Mouse (Mus musculus): Measurements from ENCODE around the gene Rhod. TPM values are rescaled to one million over a fixed set of nuclear protein-coding genes. Genes with fewer than 3 reads are reported as not detected.
"Not testable (repeated sequence)": the region's sequence is repeated elsewhere in the genome, so short reads cannot be mapped to it uniquely, and the experiment has no call there.

The Rhod gene
- polyA plus RNA-seq, 1 experiment from 2014 or later: 10.3 TPM

GRCm38 (mm10) chr19:4473549-4473948, 34.3 kb upstream of the Rhod start:
- 95% methylated on average over 5 of the region's 5 CpGs for WGBS
- ATAC-seq (ENCODE audit: low FRiP score, low read depth): no peak

GRCm38 (mm10) chr19:4468363-4468762, 29.1 kb upstream of the Rhod start:
- Histone ChIP-seq H3K4me3 (no peak overlapping the region), H3K4me2 (replicated peaks) (no peak overlapping the region), H3K4me1 (no peaks in the 10 kb centered on the region), H3K27me3 (peaks cover 3% of the 10 kb centered on the region; the same call in 1 of the 2 replicates), H3K27ac (replicated peaks) (no peak overlapping the region), H3K9me3 (no peaks in the 10 kb centered on the region), H3K36me3 (no peaks in the 10 kb centered on the region), H3K9ac (replicated peaks) (no peak overlapping the region)
- no peak for ATAC-seq (ENCODE audit: low FRiP score, low read depth)
- WGBS: 30% methylated on average over 5 of the region's 5 CpGs

More at GRCm38 (mm10) chr19:4473549-4473948, 34.3 kb upstream of the Rhod start:
- H3K9me3 ChIP-seq: no peaks in the 10 kb centered on the region
- H3K9ac ChIP-seq (replicated peaks): no peak overlapping the region
- no peak overlapping the region for H3K27ac ChIP-seq (replicated peaks)
- H3K4me1 ChIP-seq: peaks cover 10% of the 10 kb centered on the region
- peaks cover 47% of the 10 kb centered on the region for H3K27me3 ChIP-seq
- H3K4me2 ChIP-seq (replicated peaks): no peak overlapping the region
- no peaks in the 10 kb centered on the region for H3K36me3 ChIP-seq
- H3K4me3 ChIP-seq: no peak overlapping the region

DNA sequence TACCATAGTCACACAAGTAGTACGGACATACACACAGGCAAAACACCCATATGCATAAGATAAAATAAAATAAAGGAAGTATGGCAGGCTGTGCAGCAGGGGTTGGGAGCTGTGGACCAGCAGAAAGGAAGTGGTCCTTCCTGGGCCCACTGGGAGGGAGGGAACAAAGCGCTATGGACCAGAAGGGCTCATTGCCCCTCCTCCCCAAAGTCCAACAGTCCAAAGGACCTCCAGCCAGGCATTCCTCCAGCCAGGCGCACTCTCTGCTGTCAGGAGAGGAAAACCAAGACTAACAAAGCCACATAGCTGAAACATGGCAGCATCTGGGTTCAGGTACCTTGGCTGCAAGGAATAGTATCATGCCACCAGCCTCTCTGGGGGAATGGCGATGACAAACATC, 25.4 kb upstream of the Rhod start:
- ATAC-seq (ENCODE audit: low FRiP score, low read depth): no peak
- Histone ChIP-seq H3K9me3 (no peaks in the 10 kb centered on the region), H3K27me3 (no peaks in the 10 kb centered on the region; the same call in 1 of the 2 replicates), H3K36me3 (no peaks in the 10 kb centered on the region), H3K9ac (replicated peaks) (no peak overlapping the region), H3K27ac (replicated peaks) (no peak overlapping the region), H3K4me2 (replicated peaks) (no peak overlapping the region), H3K4me3 (no peak overlapping the region), H3K4me1 (no peaks in the 10 kb centered on the region)
- 76% methylated on average over 4 of the region's 4 CpGs for WGBS

DNA sequence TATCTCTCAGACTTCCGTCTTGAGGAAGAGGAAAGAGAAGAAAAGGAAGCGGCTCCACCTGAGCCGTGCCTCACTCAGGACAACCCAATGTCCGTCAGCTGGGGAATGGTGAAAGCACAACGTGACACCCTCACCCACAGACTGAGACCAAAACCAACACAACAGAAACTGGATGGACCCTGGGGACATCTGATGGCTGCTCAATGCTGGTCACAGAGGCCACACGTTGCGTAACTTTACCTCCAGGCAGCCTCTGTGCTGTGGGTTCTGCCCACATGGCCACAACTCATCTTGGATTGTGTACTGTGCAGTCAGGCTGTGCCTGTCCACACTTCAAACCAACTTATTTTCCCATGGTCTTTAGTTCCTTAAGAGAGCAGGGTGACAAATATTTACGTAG, 22.7 kb upstream of the Rhod start:
- no peak overlapping the region for H3K27ac ChIP-seq (replicated peaks)
- no peak for ATAC-seq (ENCODE audit: low FRiP score, low read depth)
- H3K4me1 ChIP-seq: no peaks in the 10 kb centered on the region
- WGBS: 88% methylated on average over 8 of the region's 8 CpGs
- H3K4me2 ChIP-seq (replicated peaks): no peak overlapping the region
- no peaks in the 10 kb centered on the region for H3K9me3 ChIP-seq
- no peaks in the 10 kb centered on the region for H3K36me3 ChIP-seq
- H3K27me3 ChIP-seq: no peaks in the 10 kb centered on the region; the same call in 1 of the 2 replicates
- H3K4me3 ChIP-seq: no peak overlapping the region
- no peak overlapping the region for H3K9ac ChIP-seq (replicated peaks)

DNA sequence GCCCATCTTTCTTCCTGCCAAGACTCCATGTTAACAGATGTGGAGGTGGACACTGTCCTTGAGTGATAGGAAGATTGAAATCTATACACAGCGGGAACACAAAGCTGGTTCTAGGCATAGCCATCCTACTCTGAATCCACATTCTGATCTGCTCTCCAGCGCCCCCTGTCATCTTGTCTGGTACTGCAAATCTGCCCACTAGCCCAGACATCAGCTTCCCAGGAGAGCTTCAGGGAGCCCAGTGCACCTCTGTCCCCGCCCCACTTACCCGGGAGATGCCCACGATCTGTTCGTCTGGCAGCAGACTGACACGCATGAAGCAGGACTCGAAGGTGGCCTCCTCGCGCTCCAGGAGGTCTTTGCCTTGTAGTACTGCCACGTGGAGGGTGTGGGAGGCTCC, 17.0 kb upstream of the Rhod start:
- no peaks in the 10 kb centered on the region for H3K9me3 ChIP-seq
- no peak for ATAC-seq (ENCODE audit: low FRiP score, low read depth)
- 13% methylated on average over 11 of the region's 11 CpGs for WGBS

GRCm38 (mm10) chr19:4455071-4455800, 16.0 kb upstream of the Rhod start:
- WGBS: 75% methylated on average over 15 of the region's 15 CpGs
- Histone ChIP-seq H3K27ac (replicated peaks) (no peak overlapping the region), H3K4me3 (no peak overlapping the region), H3K36me3 (no peaks in the 10 kb centered on the region), H3K9ac (replicated peaks) (no peak overlapping the region), H3K27me3 (peaks cover 9% of the 10 kb centered on the region; the same call in 1 of the 2 replicates), H3K4me1 (0 out of 2 replicates have a peak, but pooled peaks cover 3% of the 10 kb centered on the region), H3K4me2 (replicated peaks) (no peak overlapping the region), H3K9me3 (no peaks in the 10 kb centered on the region)
- no peak for ATAC-seq (ENCODE audit: low FRiP score, low read depth)

More for the DNA sequence above, 17.0 kb upstream of the Rhod start:
- H3K27ac ChIP-seq (replicated peaks): no peak overlapping the region
- no peak overlapping the region for H3K4me2 ChIP-seq (replicated peaks)
- no peak overlapping the region for H3K9ac ChIP-seq (replicated peaks)
- no peaks in the 10 kb centered on the region for H3K36me3 ChIP-seq
- H3K4me3 ChIP-seq: no peak overlapping the region
- peaks cover 9% of the 10 kb centered on the region; the same call in 1 of the 2 replicates for H3K27me3 ChIP-seq
- H3K4me1 ChIP-seq: 0 out of 2 replicates have a peak, but pooled peaks cover 3% of the 10 kb centered on the region

GRCm38 (mm10) chr19:4454040-4454439, 14.8 kb upstream of the Rhod start:
- not testable (repeated sequence) for H3K36me3 ChIP-seq; H3K27me3 ChIP-seq; H3K4me3 ChIP-seq; ATAC-seq (ENCODE audit: low FRiP score, low read depth); H3K27ac ChIP-seq (replicated peaks); H3K9me3 ChIP-seq; H3K4me2 ChIP-seq (replicated peaks); H3K9ac ChIP-seq (replicated peaks); H3K4me1 ChIP-seq
- 76% methylated on average over 1 of the region's 1 CpGs for WGBS

GRCm38 (mm10) chr19:4452525-4452924, 13.3 kb upstream of the Rhod start:
- Histone ChIP-seq H3K27me3 (peaks cover 9% of the 10 kb centered on the region; the same call in 1 of the 2 replicates), H3K9me3 (no peaks in the 10 kb centered on the region), H3K4me2 (replicated peaks) (no peak overlapping the region), H3K36me3 (no peaks in the 10 kb centered on the region), H3K4me1 (0 out of 2 replicates have a peak, but pooled peaks cover 3% of the 10 kb centered on the region), H3K4me3 (no peak overlapping the region), H3K27ac (replicated peaks) (no peak overlapping the region), H3K9ac (replicated peaks) (no peak overlapping the region)
- no peak for ATAC-seq (ENCODE audit: low FRiP score, low read depth)
- WGBS: 43% methylated on average over 4 of the region's 4 CpGs

DNA sequence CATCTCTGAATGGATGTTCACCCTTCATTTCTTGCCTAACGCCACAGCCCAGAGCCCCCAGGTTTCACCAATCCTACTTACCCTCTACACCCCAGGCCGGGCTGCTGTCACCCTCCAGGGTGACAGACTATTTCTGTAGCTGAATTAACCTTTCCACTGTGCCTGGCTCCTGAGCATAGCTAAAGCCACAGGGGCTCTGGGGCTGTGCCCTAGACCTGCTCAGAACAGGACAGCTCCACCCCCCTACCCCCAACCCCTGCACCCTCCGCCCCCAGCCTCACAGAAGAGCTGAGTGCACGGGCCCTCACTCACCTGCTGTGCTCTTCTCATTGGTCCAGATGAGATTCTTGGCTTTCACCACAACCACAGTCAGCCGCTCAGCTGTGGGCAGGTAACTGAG, 12.7 kb upstream of the Rhod start:
- Histone ChIP-seq H3K9me3 (no peaks in the 10 kb centered on the region), H3K27ac (replicated peaks) (no peak overlapping the region), H3K4me2 (replicated peaks) (no peak overlapping the region), H3K9ac (replicated peaks) (no peak overlapping the region), H3K4me3 (no peak overlapping the region), H3K27me3 (peaks cover 9% of the 10 kb centered on the region; the same call in 1 of the 2 replicates), H3K36me3 (no peaks in the 10 kb centered on the region), H3K4me1 (0 out of 2 replicates have a peak, but pooled peaks cover 3% of the 10 kb centered on the region)
- ATAC-seq (ENCODE audit: low FRiP score, low read depth): no peak
- 23% methylated on average over 5 of the region's 5 CpGs for WGBS

- Histone ChIP-seq H3K4me1 (0 out of 2 replicates have a peak, but pooled peaks cover 3% of the 10 kb centered on the region), H3K4me2 (replicated peaks) (no peak overlapping the region), H3K27me3 (peaks cover 2% of the 10 kb centered on the region; the same call in 1 of the 2 replicates), H3K9ac (replicated peaks) (no peak overlapping the region), H3K9me3 (no peaks in the 10 kb centered on the region), H3K27ac (replicated peaks) (no peak overlapping the region), H3K36me3 (no peaks in the 10 kb centered on the region), H3K4me3 (no peak overlapping the region)
- ATAC-seq (ENCODE audit: low FRiP score, low read depth): no peak
- WGBS: 68% methylated on average over 8 of the region's 8 CpGs
Observed at GRCm38 (mm10) chr19:4451098-4451497, 11.9 kb upstream of the Rhod start.

- H3K36me3 ChIP-seq: no peaks in the 10 kb centered on the region
- 0 out of 2 replicates have a peak, but pooled peaks cover 3% of the 10 kb centered on the region for H3K4me1 ChIP-seq
- H3K4me3 ChIP-seq: no peak overlapping the region
- ATAC-seq (ENCODE audit: low FRiP score, low read depth): no peak
- no peaks in the 10 kb centered on the region for H3K9me3 ChIP-seq
- no peak overlapping the region for H3K27ac ChIP-seq (replicated peaks)
- WGBS: 54% methylated on average over 5 of the region's 5 CpGs
- H3K4me2 ChIP-seq (replicated peaks): no peak overlapping the region
- H3K9ac ChIP-seq (replicated peaks): no peak overlapping the region
- no peaks in the 10 kb centered on the region for H3K27me3 ChIP-seq
Observed at GRCm38 (mm10) chr19:4450666-4451065, 11.4 kb upstream of the Rhod start.

- no peaks in the 10 kb centered on the region for H3K27me3 ChIP-seq
- no peak overlapping the region for H3K4me3 ChIP-seq
- no peaks in the 10 kb centered on the region for H3K9me3 ChIP-seq
- H3K4me2 ChIP-seq (replicated peaks): no peak overlapping the region
- H3K36me3 ChIP-seq: no peaks in the 10 kb centered on the region
- 0 out of 2 replicates have a peak, but pooled peaks cover 3% of the 10 kb centered on the region for H3K4me1 ChIP-seq
- WGBS: 96% methylated on average over 9 of the region's 9 CpGs
- no peak for ATAC-seq (ENCODE audit: low FRiP score, low read depth)
- H3K9ac ChIP-seq (replicated peaks): no peak overlapping the region
- no peak overlapping the region for H3K27ac ChIP-seq (replicated peaks)
Observed at GRCm38 (mm10) chr19:4449230-4449629, 10.0 kb upstream of the Rhod start.
